Mouse (Mus musculus): ENCODE measurements around the gene Trmt10b. TPM values are rescaled to one million over a fixed set of nuclear protein-coding genes. Genes with fewer than 3 reads are reported as not detected.

Trmt10b gene
- 3.1 TPM for polyA plus RNA-seq (2015; fragmentation: Illumina TruSeq; extraction: RNeasy Lipid Tissue Mini Kit (QIAGEN cat#74804); ENCODE audit: insufficient read depth, low read depth, low replicate concordance)

DNA sequence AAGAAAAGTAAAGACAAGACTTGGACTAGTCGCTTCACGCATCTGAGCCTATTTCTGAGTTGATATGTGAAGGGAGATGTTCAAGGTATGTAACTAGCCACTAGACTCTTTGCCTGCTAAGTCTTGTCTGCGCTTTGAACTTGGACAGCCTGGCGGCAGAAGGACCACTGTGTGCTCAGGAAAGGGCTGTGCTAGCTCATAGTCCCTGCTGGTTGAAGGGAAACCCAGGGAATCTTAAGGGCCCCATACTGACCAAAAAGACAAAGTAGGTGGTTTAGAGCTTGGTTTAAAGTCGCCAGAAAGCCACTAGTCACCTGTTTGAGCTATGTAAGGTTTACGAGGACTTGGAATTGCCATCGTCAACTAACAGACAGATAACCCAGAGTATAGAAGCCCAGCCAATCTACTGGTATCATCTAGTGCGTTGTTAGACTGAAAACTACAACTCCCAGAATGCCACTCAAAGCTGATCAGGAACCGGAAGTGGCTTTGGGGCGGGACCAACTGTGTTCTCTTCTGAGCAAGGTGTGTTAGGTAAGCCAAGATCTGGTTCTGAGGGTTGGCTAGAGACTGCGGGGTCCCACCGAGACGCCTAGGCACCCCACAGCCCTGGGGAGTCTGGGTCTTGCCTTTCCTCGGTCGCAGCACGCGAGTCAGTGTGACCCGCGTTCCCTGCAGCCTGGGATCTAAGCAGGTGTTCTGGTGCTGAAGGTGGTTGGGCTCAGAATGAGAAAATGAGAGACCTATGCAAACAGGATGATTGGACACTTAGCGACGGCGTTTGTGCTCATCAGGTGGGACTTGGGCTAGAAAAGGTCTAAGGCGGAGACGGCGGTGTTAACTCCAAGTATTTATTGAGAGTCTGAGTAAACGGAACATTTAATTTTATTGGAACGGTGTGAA, at the start of gene Trmt10b:
TSS of gene Trmt10b (plus strand) at position 466 of the 903 bp plus-strand sequence.

DNA sequence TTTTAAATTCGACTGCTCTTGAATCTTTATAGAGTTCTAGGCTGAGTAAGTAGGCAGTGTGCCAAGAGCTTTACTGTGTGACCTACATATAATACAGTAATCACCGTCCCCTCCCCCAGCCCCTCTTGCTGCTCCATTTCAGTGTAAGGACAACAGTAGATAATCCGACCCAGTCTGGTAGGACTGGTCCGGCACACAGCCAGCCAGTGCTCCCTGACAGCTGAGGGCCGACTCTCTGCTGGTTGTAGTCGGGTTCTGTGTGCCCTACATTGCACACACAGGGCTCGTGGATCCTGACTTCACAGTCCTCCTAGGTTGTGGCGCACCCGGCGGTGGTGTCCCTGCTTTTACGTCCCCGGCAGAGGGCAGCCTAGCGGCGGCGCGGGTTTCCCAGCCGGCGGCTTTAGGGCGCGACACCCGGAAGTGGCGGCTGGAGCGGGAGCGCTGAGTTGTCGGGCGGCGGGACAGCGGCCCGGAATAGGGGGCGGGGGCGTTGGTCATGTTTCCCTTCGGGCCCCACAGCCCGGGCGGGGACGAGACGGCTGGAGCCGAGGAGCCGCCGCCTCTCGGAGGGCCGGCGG, 44.8 kb downstream of the Trmt10b start, which contains the start of gene Dcaf10:
TSS of gene Dcaf10 (plus strand) at position 433 of the 581 bp plus-strand sequence.

DNA sequence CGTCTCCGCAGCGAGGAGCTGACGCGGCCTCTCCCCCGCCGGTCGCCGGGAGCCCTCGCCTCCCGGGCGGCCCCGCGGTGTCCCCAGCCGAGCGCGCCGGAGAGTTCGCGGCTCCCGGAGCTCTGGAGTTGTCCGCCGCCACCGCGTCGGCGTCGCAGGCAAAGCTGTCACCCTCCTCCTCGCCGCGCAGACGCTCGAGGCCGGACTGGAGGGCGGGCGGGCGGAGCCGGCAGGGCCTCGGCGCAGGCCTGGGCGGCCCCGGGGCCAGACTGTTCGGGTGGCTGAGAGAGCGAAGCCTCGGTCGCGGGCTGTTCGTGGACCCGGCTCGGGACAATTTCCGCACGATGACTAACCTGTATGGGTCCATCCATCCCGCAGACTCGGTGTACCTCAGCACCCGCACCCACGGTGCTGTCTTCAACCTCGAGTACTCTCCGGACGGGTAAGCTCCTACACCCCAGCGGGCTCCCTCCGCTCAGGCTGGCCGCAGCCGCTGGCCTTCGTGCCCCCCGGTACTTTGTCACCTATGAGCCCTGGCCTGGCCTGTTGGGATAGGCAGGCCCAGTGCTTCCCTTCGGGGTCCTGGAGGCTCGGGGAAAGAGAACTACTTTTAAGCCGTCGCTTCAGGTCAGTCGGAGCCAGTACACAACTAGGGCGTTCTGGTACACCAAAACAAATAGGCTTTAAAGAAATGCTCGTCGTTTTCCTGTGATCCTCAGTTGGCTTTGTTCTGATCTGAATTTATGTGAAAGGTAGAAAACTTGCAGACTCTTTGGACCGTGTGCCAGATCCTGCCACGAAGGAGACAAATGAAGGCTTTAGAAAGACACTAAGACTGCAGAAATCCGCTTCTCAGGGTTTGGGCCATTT, 45.6 kb downstream of the Trmt10b start, which contains the start of gene Exosc3:
TSS of gene Exosc3 (minus strand) at position 447 of the 870 bp plus-strand sequence.

Other genes with a start within 250 kb of the Trmt10b start
- gene Fbxo10, start 212.5 kb upstream of the Trmt10b start, polyA plus RNA-seq (2015; fragmentation: Illumina TruSeq; extraction: RNeasy Lipid Tissue Mini Kit (QIAGEN cat#74804); ENCODE audit: insufficient read depth, low read depth, low replicate concordance), result 1.7 TPM
- gene Tomm5, start 189.0 kb upstream of the Trmt10b start, polyA plus RNA-seq (2015; fragmentation: Illumina TruSeq; extraction: RNeasy Lipid Tissue Mini Kit (QIAGEN cat#74804); ENCODE audit: insufficient read depth, low read depth, low replicate concordance), result 25.0 TPM
- not detected for gene Frmpd1, start 112.3 kb upstream of the Trmt10b start, polyA plus RNA-seq (2015; fragmentation: Illumina TruSeq; extraction: RNeasy Lipid Tissue Mini Kit (QIAGEN cat#74804); ENCODE audit: insufficient read depth, low read depth, low replicate concordance)
- gene Dcaf10, start 45.0 kb downstream of the Trmt10b start, polyA plus RNA-seq (2015; fragmentation: Illumina TruSeq; extraction: RNeasy Lipid Tissue Mini Kit (QIAGEN cat#74804); ENCODE audit: insufficient read depth, low read depth, low replicate concordance), result 2.6 TPM
- gene Exosc3, start 45.6 kb downstream of the Trmt10b start, polyA plus RNA-seq (2015; fragmentation: Illumina TruSeq; extraction: RNeasy Lipid Tissue Mini Kit (QIAGEN cat#74804); ENCODE audit: insufficient read depth, low read depth, low replicate concordance), result 7.0 TPM
- 16.5 TPM for gene Slc25a51, start 111.6 kb downstream of the Trmt10b start, polyA plus RNA-seq (2015; fragmentation: Illumina TruSeq; extraction: RNeasy Lipid Tissue Mini Kit (QIAGEN cat#74804); ENCODE audit: insufficient read depth, low read depth, low replicate concordance)
- gene Shb, start 235.3 kb downstream of the Trmt10b start, polyA plus RNA-seq (2015; fragmentation: Illumina TruSeq; extraction: RNeasy Lipid Tissue Mini Kit (QIAGEN cat#74804); ENCODE audit: insufficient read depth, low read depth, low replicate concordance), result 6.5 TPM